Mouse (Mus musculus) myocyte (in vitro differentiated cells): Measurements from ENCODE around the gene Tmem269.

Experiments used
- CEBPB ChIP-seq: IDR thresholded peaks from 2 replicates; pipeline ENCODE4 v1.6.1; 2011; ENCODE audit warnings: mild to moderate bottlenecking, moderate library complexity; ENCODE audit not compliant: poor library complexity, insufficient read depth, severe bottlenecking
- MYOD1 ChIP-seq, 3 experiments: IDR thresholded peaks; one replicate each; pipeline ENCODE4 v1.6.1; 2011; ENCODE audit warnings: control low read depth in 2 of 3, low read depth in 2 of 3, mild to moderate bottlenecking in 2 of 3, moderate library complexity in 1 of 3; ENCODE audit not compliant: insufficient read length in 2 of 3, control insufficient read depth in 1 of 3
- POLR2A ChIP-seq: IDR thresholded peaks from one replicate; pipeline ENCODE4 v1.6.1; 2011; ENCODE audit warnings: low read depth, mild to moderate bottlenecking, control low read depth, moderate library complexity; ENCODE audit not compliant: insufficient read length
- REST ChIP-seq: IDR thresholded peaks from one replicate; pipeline ENCODE4 v1.6.1; 2011; ENCODE audit warnings: mild to moderate bottlenecking, control low read depth, moderate library complexity; ENCODE audit not compliant: insufficient read depth, insufficient read length
- TCF12 ChIP-seq: IDR thresholded peaks from one replicate; pipeline ENCODE4 v1.6.1; 2011; ENCODE audit warnings: mild to moderate bottlenecking, control low read depth; ENCODE audit not compliant: poor library complexity, insufficient read depth, severe bottlenecking

DNA sequence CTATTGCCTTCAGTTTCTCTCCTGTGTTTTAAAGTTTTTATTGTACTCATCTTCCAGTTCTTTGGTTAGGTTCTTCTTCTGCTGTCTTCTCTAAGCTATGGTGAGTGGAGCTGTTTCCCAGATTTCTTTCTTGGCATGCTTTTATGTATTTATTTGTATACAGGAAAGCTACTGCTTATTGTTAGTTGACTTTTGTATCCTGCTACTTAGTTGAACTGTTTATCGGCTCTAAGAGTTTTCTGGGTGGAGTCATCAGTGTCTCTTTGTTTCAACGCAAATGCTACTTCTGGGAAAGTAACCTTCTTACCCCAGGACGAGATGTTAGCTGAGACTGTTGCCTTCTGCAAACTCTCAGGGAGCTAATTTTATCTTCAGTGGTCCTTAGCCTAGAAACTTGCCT lies 45.4 kb upstream of the Tmem269 start:
- TF ChIP-seq MYOD1 (IDR thresholded peaks at IDR 0.05; ENCODE audit: control insufficient read depth in 1 of 3, insufficient read length in 2 of 3, low read depth in 2 of 3) (no peak), REST (no peak), TCF12 (no peak), POLR2A (no peak), CEBPB (no peak)
